Mouse (Mus musculus) left cerebral cortex, adult 9 months (tissue): ENCODE data around the gene Tecta.

ENCODE experiments used
- DNase-seq, 2 experiments: peaks; one replicate each; pipeline ENCODE4 v3.0.0; 2022; ENCODE audit warnings: low spot score in 2 of 2

Tecta gene

DNA sequence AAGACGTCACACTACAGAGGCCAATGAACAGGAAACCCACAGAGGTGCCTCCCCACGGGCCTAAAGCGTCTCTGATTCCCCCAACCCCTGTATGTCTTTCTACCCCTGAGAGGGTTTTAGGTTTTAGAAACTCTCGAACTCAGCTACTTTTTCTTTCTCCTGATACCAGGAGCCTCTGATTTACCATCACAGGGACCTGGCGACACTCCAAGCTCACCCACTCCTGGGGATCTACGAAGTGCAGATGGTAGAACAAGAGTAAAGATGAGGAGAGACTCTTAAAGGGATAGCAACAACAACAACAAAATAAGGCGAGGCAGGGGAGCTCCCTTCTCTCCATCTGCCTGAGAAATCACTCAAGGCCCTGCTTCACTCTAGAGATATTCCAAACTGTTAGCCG is 12.7 kb downstream of the Tecta start:
- DNase-seq = peak in 1 of 2 experiments; percentile 21

DNA sequence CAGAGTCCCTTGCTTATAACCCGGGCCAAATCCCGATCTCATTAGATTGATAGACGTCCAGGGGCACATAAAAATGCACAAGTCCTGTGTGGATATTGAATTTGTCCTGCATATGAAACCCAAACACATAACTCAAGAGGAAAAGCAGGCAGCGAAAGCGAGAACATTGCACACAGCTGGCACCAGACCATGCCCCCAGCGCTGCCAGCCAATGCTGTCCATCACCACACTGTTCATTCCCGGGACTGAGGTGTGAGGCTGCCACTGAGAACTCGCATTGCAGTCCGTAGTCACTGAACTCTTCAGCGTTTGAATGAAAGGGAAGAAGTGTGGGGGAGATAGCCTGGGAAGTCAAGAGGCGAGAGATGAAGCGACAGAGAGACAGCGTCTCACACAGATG is 14.1 kb downstream of the Tecta start:
- DNase-seq = no peak

DNA sequence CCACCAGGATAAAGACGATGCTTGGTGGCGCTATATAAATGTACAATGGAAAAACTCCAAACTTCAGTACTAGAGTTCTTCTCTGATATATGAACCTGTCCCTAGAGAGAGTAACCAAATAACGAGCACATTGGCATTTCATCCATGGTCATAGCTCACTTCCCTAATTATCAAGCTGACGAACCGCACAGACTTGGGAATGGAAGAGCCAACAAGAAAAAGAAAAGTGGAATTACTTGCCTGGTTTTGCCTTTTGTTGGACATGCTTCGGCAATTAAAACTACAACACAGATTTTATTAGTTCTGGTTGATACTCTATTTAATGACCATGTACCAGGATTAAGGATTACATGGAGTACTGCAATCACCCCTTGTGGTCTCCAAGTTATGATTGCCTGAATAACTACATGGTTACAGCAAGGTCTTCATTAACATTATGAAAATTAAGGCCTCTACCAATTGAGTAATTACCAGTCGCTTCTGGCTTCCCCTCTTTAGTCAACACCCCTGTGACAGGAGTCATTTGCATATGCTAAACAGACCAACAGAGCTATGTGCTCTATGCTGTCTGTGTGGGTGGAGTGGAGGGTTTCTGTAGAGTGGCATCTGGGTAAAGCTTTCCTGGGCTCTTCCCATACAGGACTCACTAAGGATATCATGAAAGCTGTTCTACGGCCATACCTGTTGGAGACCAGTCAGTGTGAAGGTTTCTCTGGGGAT is 16.9 kb downstream of the Tecta start:
- DNase-seq = no peak

DNA sequence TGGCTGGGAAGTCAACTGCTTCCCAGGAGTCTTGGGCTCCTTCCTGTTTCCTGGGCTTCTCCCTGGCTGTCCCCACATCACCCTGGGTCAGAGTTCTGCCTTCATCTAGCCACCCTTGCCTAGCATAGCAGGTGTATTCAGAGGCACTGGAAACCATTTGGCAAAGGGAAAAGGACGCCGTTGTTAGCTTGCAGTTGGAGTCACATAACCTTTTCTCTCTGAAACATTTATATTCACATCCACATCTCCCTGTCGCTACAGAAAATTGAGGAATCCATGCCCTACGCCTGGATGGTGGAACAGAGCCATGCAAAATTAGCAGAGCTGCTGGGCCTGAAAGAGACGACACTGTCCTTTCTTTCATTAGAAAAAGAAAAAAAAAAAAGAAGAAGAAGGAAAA is 17.7 kb downstream of the Tecta start:
- peak; percentile 26 to 41 for DNase-seq

DNA sequence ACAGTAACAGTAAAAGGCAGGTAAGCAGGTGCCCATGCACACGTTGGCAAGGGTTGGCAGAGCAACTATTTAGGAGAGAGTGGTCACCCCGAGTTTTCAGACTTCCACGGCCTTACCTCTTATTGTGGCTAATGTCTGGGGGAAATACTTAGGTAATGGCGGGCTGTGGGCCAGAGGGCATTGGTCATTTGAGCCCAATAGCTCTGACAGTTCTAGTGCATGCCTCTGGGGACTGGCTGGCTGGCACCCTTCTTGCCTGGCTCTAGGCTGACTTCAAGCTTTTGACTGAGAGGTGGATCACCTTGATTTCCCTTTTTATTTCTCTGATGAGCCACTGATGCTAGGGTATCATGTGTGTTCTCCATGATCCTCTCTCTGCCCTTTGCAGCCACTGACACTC is 21.7 kb downstream of the Tecta start:
- DNase-seq = no peak

DNA sequence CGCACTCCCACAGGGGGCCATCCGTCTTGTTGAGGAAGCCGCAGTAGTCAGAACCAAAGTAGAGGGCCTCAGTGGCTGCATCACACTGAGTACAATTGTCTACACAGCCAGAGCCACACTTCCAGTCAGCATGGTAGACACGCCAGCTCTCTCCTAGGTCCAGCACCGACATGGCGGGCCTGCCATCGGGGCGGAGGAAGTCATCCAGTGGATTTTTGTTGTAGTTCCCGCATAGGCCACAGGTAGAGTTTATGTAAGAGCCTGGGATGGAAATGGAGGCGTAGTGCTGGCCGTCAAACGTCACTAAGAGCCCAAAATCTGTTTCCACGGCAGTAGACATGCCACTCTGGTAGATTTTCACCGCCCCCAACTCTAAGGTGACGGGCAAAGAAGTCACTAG is 22.1 kb downstream of the Tecta start:
- DNase-seq = no peak

DNA sequence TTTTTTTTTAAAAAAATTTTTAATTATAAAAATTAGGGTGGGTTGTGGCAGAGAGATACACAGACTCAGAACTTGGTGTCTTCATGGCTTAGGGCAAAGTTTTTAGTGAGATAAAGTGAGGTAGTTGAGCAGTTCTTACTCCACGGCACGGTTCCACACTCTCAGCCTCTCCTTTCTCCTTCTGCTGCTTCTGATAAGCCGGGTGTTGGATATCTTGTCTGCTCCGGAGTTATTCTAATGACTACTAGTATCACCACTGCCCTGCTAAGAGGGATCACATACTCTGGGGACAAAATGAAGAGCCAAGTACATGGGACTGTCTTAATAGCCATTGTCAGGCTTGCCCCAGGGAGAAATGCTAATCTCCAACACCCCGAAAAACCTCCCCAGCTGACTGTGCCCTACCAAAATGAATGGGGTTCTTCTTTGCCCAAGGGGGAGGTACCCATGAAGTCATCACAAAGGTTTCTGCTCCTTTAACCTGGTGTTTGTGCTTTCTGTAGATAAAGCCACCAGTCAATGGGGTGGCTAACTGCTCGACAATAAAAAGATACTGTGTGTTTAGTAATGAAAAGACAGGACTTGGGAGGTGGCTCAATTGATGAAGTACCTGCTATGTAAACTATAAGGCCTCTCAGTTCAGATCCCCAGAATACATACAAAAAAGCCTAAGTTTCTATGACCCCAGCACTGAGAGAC is 27.9 kb downstream of the Tecta start:
- DNase-seq = no peak

DNA sequence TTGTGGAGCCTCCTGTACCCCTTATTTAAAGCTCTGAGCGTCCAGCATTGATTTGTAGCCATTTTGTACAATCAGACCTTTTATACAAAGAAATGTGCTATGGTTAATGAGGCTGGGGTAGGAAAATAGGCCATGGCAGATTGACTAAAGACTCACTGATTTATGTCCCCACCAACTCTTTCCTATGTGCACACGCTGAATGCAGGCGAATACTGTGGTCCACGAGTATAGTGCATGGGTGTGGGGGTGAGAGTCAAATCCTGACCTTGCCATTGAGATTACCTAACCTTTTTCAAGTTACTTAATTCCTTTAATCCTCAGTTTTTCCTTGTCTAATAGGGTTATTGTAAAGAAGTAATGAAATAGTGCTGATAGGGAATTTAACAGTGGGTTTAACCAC is 42.1 kb downstream of the Tecta start:
- DNase-seq = no peak

DNA sequence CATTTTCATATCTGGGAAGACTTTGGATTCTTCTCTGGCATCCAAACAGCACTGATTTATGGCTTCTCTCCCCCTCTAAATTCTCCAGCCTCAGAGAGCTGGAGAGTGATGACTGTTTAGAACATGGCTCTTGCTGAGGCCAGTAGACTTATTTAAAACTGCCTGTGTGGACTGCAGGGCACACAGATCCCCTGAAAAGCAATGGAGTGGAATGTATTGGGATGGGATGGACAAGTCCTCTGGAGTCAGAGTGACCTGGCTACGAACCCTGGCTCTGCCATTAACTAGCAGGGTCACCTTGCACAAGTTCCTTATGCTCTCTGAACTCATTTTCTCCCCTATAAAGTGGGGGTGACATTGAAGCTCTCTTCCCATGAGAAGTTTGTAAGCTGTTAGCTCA is 44.9 kb downstream of the Tecta start:
- DNase-seq = no peak

DNA sequence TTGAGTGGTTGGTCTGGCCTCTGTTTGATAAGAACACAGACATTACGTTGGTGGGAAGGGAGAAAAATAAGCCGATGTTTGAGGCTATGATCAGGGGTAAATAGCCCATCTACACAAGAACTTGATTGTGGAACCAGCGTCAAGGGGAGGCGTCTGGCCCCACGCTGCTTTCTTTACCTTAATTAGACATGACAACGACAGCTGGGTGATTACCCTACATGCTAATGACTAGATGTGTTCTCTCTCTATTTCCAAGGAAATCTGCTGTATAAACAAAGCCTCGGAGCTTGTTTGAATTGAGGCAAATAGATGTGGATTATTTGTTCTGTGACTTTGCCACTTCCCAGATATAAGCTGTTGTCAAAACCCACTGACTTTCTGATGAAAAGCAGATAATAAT is 49.9 kb downstream of the Tecta start:
- no peak for DNase-seq

DNA sequence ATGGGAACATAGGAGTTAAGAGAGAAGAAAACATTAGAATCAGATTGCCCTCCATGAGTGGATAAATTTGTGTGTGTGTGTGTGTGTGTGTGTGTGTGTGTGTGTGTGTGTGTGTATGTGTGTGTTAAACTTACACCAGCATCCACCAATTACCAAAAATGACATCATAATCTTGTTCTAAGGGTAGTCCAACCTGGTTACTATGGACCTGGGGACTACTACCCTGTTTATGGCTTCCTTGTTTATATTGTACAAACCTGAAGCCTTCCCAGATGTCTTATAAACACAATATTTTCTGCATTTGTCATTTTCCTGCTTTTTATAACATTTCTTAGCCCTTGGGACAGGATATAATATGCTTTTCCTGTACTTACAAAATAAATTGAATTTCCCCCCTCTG is 53.4 kb downstream of the Tecta start:
- DNase-seq = no peak

DNA sequence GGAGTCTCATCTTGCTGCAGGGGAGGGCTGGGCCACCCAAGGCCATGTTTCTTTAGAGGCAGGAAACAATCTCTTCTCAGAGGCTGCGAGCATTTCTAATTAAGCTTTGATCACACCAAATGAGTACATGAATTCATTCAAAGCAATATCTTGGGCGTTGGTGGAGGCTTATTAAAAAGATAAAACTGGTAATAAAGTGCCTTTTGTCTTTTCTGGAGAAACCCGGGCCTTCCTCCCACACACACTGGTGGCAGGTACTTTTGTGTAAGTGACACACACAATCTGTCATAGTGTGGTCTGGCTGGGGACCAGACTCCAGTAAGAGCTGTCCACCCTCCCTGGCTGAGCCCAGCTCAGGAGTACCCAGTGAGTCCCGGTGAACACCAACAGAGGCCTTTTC is 60.6 kb downstream of the Tecta start:
- no peak for DNase-seq

DNA sequence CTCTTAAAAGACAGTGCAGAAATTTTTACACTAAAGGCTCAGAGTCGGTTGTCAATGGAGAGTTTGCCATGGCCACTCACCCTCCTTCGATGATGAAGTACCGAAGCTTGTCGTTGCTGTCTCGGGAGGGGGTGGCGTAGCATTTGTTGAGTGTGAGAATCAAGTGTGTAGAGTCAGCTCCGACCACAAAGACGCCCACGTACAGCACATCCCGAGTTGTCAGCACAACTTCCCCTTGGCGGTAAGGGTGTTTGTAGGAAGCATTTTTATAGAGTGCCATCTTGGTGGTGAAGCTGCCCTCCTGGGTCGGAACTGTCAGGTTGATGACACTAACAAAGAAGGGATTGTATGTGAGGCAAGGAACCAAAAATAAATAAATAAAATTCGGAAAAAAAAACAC is 62.7 kb downstream of the Tecta start:
- no peak for DNase-seq

DNA sequence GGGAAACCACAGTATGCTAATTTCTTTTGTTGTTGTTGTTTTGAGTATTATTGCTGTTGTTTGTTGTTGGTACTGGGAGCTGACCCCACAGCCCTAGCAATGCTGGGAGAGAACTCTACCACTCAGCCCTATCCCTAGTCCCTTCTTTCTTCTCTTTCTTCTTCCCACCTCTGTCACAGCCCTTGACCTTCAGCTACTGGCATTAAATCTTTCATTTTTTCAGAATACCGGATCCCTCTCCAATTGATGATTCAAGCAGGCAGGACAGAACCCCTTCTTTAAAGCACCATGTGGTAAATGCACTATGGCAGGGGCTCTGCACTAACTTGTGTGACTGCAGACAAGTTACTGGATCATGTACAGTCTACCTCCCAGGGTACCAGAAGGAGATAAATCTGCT is 63.2 kb downstream of the Tecta start:
- no peak for DNase-seq

DNA sequence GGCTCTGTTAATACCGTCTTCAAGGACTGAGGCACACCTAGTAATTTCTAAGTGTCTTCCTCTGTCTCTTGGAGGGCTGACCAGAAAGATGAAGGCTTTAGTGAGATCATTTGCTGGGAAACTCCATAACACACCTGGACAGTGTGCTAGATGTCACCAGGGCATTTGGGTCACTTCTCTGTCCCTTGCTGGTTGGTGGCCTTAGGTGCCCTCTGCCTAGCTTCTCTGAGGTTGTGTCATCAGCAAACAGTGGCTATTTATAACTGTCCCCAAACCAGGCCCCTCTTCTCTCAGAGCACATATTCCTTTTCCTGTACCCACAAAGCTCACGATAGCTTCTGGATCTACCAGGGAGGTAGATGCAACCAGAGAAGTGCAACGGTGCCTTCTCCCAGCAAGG is 64.8 kb downstream of the Tecta start:
- no peak for DNase-seq

DNA sequence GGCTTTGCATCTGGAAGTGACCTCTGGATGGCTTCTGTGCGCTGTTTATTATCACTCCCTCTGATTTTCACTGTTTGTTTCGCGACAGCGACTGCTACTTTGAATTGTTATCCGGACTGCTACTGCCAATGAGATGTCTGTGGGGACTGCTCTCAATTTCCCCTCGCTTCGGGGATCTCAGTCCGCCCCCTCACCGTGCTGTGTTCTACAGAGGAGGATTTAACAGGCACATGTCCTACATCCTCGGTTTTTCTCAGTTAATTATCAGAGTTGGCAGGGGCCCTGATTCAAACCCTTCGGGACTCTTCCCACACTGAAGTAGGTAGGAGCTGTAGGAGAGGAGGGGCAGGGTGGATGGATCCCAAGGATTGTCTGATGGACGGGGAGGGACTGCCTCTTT is 67.0 kb downstream of the Tecta start:
- no peak for DNase-seq

DNA sequence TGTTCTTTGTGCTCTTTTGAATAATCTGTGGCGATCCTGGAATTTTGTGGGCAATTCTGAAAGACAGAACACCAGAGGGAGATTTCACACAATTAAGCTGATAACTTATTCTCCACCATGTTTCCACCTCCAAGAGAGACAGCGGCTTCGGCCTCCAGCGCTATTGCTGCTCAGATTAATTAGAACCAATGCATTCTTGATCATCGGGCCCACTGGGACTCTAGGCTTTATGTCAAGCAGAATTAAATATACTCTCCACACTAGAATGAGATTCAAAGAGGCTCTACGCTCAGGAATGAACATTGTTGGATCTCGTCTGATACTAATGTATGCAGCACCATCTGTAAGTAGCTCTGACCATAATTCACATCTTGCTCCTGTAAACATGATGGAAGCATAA is 68.4 kb downstream of the Tecta start:
- no peak for DNase-seq

DNA sequence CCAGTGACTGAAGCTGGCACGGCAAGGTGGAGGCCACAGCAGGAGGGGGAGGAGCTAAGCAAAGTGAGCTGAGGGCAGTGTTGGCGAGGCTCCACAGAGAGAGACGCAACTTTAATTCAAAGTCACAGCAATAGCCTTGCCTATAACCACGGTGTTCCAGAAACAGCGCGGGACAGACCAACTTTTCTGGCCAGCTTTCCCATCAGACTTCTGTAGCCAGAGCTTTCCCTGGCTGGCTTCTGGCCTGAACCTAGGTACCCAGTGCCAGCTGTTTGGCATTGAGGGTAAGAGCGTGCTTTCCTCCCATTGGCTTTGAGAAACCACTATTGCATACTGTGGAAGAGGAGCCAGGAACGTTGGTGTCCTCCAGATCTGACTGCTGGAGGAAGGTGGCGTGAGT is 70.0 kb downstream of the Tecta start:
- DNase-seq = no peak

DNA sequence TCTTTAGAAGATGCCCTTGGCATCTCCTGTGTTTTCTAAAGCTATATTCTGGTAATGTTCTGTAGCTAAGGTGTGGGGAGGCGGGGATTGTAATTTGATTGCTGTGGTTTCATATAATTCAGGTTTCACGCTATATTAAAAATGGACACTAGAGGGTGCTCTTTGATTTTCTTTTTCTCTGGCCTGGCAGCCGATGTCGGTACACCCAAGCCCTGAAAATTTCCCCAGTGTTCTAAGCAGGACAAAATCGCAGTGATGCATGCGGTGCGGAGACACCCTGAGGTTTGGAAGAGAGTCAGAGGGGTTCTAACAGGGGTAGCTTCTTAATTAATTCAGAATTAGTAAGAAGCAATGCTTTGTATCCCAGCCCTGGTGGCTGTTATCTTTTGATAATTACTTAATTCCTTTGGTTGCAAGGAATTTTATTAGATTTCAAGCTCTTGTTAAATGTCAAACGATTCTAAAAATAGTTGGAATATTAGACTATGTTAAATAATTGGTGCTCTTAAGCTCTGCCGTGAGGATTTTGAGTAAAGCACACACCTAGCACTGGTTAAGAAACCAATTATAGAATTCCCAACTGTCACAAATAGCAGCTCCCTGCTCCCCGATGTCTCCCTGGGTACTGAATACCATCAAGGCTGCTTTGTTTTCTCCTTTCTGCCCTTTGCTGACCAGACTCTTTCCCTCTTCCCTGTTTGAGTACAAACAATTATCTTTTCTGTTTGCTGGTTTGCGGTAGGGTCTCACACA is 72.9 kb downstream of the Tecta start:
- peak in 1 of 2 experiments; percentile 56 for DNase-seq

DNA sequence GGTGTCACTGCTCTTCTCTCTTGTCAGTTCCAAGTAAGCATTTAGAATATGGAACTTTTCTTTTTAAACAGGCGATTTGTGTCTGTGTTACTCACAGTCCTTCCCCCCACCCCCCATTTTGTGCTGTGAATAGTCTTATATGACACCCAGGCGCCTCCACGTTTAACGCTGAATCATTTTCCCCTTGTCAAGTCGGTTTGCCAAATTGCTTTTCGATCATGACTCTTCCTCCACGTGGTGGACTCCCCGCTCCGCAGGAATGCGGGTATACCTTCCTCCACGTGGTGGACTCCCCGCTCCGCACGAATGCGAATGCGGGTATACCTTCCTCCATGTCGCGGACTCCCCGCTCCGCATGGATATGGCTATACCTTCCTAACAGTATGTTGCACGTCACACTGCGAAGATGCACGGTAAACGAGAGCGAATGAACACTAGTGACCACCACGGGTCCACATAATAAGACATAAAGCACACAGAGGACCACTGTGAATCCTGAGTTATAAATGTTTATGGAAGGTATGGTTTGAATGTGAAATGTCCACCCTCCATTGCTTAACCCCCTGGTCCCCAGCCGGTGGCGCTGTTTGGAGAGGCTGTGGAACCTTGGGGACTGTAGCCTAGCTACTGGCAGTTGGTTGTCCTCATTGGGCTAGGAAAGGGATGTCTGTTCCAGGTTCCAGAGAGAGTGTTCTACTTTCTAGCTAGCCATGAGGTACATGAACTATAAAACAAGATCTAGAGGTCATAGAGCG is 74.9 kb downstream of the Tecta start:
- no peak for DNase-seq

DNA sequence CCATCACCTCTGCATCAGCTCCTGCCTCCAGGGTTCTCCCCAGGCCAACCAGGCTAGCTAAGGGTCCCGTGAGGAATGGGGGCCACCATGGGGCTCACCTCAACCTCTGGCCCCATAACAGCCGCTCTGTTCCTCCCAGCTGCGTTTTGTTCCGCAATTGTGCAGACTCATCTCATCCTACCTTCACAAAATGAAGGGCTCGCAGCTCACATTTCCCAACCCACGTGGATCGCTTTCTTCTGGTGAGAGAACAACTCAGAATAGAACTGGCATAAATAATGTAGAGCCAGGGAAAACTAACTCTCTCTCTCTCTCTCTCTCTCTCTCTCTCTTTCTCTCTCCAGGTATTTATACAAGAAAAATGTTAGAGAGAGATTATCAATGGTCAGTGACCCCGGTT is 76.5 kb downstream of the Tecta start:
- DNase-seq = peak in 1 of 2 experiments; percentile 50

DNA sequence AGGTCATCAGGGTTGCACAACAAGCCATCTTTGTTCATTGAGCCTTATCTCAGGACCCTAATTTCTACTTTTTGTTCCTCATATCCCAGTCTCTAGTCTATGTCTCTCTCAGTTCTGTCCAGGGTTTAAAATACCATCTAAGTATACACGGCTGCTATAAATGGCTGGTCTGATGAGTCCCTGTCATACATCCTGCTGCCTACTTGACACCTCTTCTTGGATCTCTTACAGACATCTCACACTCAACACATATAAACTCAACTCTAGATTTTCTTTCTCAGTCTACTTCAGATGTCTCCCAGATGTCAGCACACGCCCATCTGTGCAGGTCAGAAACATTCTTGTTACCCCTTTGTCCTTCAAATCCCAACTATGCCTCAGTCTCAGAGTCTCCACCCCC is 78.3 kb downstream of the Tecta start:
- no peak for DNase-seq
